Mouse (Mus musculus) cerebellum, postnatal 10 days (tissue): Measurements from ENCODE around the gene Pxn.
"Not testable (repeated sequence)": the region's sequence is repeated elsewhere in the genome, so short reads cannot be mapped to it uniquely, and the experiment has no call there.

ENCODE experiments used
- DNase-seq, 2 experiments: peaks; one replicate each; pipeline ENCODE4 v3.0.0; 2021; ENCODE audit warnings: mixed read lengths in 2 of 2

Pxn gene

DNA sequence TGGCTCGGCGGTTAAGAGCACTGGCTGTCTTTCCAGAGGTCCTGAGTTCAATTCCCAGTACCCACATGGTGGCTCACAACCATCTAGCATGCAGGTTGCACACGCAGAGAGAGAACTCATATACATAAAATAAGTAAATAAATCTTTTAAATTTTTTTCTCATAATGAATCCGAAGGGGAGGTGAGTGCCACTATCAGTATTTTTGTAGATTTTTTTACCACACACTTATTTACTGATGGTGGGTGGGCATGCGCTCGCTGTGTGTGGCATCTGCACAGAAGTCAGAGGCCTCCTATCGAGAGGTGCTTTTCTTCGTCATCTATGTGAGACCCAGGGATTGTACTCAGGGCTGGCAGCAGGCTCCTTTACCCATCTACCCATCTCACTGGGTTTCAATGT lies 19.1 kb upstream of the Pxn start:
- DNase-seq = no peak

DNA sequence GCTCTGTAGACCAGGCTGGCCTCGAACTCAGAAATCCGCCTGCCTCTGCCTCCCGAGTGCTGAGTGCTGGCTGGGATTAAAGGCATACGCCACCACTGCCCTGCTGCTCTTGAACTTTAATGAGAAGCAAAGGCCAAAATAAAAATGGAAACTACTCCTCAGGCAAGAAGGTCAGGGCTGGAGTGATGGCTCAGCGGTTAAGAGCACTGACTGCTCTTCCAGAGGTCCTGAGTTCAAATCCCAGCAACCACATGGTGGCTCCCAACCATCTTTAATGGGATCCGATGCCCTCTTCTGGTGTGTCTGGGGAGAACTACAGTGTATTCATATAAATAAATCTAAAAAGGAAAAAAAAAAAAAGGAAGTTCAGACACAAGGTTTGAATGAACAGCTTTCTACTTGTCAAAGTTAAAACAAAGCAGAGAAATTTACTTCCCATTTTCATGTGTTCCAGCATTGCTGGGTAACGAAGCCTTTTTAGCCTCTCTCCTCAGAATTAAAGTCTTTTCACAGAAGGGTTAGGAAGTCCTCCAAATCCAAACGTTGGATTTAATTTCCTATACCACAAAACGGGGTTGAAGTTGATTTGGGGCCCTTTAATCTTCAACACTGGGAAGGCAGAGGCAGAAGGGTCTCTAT lies 18.4 kb upstream of the Pxn start:
- no peak for DNase-seq

DNA sequence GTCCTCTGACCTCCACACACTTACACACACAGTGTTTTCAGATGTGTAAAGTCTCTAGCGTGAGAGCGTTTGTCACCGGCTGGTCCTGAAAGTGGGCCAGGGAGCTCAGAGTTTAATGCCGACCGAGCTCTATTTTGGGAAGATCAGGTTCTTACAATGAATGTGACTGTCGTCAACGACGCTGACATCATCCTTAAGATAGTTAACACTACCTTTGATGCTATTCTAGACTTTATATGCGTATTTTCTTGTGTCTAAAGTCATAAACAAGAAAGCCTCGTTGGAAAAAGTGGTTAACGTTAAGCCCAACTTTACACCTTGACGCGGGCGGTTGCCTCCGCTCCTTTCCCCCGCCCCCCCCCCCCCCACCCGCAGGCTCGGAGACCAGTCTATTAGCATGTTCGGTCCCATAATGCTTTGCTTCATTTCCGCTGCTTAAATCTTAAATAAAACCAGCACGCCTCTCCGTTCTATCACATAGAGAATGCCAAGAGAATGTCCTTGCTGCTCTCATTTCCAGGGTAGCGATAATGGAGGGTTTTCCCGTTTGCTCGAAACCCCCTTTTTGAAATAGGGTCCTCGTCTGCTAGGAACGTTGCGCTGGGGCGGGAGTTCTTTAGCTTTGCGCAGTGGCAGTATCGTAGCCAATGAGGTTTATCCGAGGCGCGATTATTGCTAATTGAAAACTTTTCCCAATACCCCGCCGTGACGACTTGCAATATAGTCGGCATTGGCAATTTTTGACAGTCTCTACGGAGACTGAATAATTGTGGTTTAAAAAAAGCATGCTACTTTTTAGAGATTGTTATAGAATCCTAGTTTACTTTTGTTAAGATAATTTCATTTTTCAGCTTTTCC lies 17.4 kb upstream of the Pxn start:
- DNase-seq = peak; percentile 88 to 94

DNA sequence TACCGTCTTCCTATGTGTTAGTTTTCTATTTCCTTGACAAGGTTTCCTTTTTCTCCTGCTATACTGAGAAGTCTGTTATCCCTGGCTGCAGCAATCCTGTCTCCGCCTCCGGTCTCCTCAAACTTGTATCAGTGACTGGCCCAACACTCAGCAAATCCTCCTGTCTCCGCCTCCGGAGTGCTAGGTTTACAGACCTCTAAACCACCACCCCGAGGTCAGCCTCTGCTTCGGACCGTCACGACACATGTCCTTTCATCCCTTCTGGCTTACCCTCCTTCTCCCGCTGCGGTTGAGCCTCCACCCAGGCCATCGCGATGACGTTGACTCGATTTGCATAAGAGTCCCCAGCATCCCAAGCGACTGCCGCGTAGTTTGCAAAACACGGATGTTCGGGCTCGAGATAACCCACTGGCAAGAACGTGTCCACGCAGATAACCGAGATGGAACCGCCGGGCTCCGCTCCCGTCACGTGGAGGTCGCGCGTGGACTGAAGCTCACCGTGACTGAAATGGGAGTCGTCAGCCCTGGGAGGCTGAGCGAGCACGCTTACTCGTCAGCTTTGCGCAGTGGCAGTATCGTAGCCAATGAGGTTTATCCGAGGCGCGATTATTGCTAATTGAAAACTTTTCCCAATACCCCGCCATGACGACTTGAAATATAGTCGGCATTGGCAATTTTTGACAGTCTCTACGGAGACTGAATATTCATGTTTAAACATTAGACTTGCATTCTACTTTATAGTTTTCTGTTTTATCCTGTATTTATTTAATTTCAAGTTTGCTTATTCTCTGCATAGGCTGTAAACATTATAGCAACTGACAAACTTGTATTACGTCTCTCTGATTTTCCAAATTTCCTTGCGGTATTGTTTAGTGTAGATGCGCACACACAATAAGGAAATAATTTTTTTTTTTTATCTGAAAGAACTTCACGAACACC lies 16.5 kb upstream of the Pxn start:
- peak; percentile 95 for DNase-seq

DNA sequence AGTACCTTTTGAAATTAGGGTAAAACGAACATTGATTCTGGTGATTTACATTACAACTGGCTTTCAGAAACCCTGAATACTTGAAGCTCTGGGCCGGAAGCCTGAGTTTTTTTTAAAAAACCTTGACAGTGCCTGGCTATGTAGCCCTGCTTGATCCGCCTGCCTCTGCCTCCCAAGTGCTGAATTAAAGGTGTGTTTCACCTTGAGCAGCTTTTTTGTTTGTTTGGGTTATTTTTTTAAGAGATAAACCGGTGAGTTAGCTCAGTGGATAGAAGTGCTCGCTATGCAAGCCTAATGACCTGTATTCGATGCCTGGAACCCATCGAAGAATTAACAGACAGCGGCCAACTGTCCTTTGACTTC lies 15.9 kb upstream of the Pxn start:
- no peak for DNase-seq

DNA sequence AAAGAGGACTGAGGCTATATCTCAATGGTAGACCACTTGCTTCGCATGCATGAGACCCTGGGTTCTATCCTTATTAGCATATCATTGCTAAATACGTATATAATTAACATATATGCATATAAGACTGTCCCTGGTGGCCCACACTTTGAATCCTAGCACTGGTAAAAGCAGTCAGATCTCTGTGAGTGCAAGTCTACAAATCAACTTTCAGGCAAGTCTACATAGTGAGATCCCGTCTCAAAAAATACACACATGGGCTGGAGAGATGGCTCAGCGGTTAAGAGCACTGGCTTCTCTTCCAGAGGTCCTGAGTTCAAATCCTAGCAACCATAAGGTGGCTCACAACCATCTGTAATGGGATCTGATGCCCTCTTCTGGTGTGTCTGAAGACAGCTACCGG lies 15.4 kb upstream of the Pxn start:
- DNase-seq = no peak

DNA sequence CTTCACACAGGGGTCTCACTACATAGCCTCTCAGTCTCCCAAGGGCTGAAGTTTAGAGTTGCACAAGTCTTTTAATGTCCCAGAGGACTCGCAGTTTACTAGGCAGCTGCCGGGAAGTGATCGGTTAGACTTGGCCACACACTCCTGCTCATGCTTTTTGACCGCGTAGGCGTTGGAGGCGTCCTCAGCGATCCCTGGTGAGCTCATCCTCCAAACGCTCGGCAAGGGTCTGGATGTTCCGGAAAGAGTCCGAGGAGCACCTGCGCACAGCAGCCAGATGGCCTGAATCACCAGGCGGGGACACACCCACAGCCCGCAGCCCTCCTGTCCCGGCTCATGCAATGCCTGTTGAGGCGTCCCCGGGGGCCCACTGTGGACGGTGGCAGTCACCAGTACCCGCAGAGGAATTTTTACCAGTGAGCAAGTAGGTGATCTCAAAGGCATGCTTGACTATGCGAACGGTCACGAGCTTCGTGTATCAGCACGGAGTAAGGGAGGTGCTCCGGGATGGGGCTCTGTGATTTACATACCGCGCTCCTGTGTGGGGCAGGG lies 14.6 kb upstream of the Pxn start:
- peak; percentile 49 to 50 for DNase-seq

DNA sequence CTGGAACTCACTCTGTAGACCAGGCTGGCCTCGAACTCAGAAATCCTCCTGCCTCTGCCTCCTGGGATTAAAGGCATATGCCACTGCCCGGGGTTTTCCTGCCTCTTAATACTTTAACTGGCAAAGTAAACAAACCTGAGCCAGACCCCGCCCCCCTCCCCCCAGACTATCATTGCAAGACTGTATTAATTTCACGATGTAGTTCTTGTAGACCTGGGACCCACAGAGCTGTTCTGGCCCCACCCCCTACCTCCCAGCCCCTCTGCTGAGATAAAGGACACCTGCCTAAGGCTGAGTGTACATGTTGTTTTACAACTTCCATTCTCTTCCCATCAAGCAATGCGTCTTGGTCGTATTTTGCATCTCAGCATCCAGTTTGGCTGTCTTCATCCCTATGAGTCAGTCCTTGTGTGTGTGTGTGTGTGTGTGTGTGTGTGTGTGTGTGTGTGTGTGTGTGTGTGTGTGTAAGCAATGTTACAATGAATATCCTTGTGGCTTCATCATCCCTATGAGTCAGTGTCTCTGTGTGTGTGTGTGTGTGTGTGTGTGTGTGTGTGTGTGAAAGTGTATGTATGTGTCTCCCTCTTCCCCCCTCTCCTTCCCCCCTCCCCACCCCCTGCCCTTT lies 13.7 kb upstream of the Pxn start:
- DNase-seq = no peak

DNA sequence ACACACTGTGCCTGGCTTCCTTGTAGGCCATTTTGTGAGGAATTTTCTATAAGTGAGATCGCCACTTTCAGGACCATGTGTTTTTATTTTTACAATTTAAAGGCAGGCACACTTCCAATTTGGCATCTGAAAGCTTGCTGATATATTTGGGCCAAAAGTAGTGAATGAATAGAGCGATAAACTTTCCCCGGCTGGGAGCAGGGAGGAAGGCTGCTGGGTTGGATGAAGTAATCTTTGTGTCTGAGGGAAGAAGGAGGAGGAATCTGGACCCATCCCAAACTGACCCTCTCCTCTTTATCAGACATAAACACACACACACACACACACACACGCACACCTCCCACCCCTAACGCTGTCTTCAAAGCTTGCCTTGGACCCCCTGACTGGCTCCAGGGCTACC lies 13.0 kb upstream of the Pxn start:
- DNase-seq = no peak

DNA sequence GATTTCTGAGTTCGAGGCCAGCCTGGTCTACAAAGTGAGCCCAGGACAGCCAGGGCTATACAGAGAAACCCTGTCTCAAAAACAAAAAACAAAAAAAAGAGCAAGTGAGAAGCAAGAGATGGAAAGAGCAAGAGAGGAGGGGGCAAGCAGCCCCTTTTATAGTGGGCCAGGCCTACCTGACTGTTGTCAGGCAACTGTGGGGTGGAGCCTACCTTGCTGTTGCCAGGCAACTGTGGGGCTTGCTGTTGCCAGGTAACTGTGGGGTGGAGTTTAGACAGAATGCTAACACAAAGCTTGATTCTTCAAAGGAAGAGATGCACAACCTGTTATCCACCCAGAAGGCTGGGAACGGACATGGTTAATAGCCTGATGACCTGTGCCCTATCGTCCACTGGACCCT lies 10.9 kb upstream of the Pxn start:
- not testable (repeated sequence) for DNase-seq

DNA sequence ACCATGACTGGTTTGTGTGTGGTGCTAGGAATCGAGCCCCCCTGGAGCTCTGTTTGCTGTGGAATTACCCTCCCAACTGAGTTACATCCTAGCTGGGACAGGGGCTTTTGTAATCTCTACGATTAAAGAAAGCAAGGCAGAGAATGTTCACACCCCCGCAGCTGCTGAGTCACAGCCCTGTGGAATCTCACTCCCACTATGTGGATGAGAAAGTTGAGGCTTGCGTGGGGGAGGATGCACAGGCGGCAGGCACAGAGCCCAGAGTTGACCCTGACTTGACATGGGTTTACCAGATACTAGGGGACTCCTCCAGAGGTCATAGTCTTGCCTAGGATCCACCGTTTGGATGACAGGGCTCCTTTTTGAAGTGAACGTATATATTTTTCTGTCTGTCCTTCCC lies 9.4 kb upstream of the Pxn start:
- no peak for DNase-seq

DNA sequence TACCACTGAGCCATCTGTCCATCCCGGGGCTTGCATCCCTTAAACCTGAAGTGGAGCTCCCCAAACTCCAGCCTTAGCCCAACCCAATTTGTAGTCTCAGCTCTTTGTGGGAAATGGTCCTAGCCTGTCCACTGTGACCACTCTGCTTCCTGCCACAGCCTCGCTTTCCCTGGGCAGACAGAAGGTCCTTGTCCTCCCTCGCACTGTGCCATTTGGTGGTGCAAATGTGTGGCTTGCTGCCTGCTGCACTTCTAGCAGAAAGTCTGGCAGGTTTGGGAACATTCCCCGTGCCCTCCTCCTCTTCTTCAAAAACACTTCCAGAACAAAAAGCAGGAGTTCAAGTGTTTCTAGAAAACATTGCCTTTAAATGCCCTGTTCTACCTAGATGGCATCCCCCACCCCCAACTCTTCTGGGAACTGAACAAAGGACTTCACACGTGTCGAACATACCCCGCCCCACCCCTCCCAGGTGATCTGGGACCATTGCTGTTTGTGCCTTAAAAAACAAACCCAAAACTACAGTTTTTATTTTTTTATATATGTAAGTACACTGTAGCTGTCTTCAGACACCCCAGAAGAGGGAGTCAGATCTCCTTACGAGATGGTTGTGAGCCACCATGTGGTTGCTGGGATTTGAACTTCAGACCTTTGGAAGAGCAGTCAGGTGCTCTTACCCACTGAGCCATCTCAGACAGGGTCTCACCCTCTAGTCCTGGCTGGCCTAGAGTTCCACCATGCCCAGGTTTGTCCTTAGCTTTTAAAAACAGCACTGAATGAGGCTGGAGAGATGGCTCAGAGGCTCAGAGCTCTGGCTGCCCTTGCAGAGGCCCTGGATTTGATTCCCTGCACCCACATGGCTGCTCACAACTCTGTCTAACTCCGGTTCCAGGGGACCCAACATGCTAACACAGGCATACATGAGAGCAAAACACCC lies 7.9 kb upstream of the Pxn start:
- no peak for DNase-seq

DNA sequence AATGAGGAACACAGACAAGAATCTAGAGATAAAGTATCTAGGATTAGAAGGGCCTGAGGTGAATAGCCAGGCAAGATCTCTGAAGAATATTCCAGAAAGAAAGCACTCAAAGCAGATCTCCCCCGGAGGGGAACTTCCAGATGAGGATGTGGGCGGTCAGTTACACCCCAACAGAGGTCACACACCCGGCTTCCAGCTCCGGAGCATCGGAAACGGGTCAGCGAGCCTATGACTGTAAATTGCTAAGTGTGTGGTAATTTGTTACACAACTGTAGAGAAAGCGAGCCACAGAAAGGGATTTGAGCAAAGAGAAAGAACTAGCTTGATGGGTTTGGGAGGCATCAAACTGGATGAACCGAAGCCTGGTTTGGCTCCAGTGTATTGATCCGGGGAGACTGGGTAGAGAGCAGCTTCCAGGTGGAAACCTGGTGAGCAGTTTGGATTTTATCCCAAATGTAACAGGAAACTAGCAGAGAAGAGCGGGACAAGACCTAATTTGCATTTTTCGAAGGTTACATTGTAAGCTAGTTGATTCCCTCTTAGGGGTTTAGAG lies 6.0 kb upstream of the Pxn start:
- no peak for DNase-seq

DNA sequence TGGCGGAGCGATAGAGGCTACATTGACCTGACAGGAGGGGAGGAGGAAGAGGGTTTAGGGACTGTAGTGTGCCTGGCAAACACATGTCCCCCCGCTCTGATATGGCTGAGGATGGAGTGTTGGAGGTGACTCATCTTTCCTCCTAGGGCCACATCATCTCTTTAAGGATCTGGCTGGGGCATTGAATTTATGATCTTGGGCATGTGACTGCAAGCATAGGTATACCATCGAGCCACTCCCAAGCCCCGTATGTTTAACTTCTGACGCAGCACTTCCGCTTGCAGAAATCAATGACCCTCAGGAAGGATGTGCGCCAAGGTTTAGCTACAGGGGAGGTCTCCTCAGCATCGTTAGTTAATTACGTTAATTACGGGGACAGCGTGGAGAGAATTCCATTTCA lies 3.4 kb upstream of the Pxn start:
- DNase-seq = no peak

DNA sequence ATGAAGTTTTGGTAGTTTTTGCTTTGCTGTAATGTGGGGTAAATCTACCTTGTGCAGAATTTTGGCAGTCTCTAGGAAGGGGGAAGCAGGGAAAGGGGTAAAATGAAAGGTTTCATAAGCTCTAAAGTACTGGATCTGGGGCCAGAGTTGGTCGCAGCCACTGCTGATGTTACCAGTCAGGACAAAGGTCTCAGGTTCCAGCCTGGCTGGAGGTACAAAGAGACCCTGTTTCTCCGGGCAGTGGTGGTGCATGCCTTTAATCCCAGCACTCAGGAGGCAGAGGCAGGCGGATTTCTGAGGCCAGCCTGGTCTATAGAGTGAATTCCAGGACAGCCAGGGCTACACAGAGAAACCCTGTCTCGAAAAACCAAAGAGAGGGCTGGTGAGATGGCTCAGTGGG lies 859 bp upstream of the Pxn start:
- not testable (repeated sequence) for DNase-seq

DNA sequence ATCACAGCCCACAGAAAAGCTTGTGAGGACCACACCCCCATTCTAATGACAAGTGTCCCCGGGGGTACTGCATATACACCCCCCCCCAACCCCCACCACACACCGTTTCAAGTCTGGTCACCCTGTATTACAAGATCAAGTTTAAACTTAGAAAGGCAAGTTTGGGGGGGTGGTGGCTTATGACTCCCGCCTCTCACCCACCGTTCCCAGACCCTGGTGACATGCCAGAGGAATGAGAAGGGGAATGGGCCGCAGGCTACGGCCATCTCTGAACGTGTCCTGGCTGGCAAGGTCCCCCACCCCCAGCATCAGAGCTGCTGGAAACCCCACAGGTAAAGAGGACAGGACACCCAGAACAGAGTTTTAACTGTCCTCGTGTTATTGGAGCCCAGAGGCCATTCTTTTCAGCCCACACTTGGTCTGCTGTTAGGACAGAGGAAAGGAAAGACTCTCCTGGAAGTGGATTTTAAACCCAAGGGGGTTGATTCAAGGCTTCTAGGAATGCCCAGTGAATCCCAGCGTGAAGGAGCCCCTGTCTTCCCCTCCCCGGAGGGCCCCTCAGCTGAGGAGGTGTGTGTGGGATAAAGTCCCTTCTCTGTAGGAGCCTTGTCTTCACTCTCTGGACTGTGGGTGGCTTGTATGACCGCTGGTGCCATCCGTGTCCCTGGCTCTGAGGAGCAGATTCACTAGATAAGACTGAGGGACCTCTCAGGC lies 948 bp downstream of the Pxn start:
- peak; percentile 45 to 52 for DNase-seq

DNA sequence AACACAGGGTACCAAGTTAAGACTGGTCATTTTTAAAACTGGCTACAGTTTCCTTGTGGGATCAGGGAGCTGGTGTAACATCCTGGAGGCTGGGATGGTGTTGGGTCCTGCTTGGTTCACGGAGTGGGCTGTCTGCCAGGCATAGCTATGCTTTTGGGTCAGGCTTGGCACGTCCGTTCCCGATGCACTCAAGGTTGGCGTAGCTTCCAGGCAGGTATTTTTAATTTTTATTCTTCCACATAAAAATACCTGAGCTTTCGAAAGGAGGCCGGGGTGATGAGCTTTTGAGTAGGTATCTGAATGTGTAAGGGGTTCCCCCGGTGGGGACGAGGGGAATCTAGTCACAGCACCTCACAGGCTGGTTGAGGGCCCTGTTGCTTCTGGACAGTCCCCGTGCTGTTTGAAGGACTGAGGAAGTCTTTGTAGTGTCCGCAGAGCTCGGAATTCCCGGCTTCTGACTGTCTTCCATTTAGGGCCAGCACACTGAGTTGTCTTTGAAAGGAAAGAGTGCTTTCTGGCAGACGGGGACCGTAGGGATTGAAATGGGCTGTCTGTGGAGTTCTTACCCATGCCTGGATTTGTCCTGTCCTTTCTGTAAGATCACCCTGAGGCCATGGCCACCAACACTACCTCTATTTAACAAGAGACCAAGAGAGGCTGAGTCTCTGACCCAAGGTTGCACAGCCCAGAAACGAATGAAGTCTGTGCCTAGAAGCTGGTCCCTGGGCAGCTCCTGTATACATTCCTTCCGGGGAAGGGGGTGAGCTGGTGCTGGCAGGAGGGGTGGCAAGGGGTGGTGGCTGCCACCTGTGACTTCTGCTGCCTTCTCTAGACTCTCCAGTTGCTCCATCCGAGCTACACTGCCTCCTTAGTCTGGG lies 1.7 kb downstream of the Pxn start:
- DNase-seq = peak; percentile 72 to 76

DNA sequence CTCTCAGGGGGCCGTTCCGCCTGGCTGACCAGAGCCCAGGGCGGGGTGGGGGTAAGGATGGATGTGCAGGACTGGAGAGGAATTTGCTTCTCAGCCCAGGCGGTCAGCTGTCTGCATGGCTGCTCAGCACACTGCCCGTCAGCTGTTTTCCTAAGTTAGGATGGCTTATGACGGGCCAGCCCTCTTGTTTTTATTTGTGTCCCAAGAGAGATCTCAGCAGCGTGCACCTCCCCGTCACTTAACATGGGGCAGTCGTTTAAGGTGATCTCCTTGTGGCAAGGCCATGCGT lies 2.3 kb downstream of the Pxn start:
- DNase-seq = peak; percentile 43 to 50

DNA sequence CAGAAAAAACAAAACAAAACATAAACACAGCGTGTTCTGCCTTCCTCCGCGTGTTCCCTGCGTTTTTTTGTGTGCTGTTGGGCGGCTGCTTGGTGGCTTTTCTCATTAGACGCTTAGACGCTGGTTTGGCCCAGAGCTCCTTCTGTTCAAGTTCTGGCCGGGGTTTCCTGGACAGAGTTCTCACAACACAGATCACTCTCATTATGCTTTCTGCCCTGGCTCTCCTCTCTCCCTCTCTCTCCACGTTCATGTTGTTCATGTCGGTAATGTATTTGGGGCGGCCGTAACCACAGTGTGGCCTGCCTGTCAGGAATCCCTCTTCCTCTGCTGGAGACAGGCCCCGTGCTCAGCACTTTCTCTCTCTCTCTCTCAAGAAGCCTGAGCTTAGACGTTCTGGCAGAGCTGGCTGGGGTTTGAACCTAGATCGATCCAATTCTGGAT lies 2.9 kb downstream of the Pxn start:
- peak; percentile 54 to 57 for DNase-seq
